Mouse (Mus musculus): ENCODE results near the gene Col4a2. TPM values are rescaled to one million over a fixed set of nuclear protein-coding genes. Genes with fewer than 3 reads are reported as not detected.
"Not testable (repeated sequence)": the region's sequence is repeated elsewhere in the genome, so short reads cannot be mapped to it uniquely, and the experiment has no call there.

The Col4a2 gene
- polyA plus RNA-seq, 1 experiment from 2014 or later = 126 TPM

- WGBS = 24% methylated on average over 7 of the region's 7 CpGs
- ATAC-seq (ENCODE audit: borderline replicate concordance, extremely low read depth, low FRiP score, low TSS enrichment) = 0 out of 2 replicates have a peak, but pooled peaks have one; percentile 43
Observed at GRCm38 (mm10) chr8:11486142-11486541, 173.5 kb downstream of the Col4a2 start.

GRCm38 (mm10) chr8:11487229-11487628 is 174.6 kb downstream of the Col4a2 start:
- Histone ChIP-seq H3K27me3 (peaks cover 7% of the 10 kb centered on the region; the same call in 1 of the 2 replicates), H3K4me2 (no peak overlapping the region), H3K4me3 (no peak overlapping the region), H3K27ac (no peak overlapping the region), H3K36me3 (no peaks in the 10 kb centered on the region), H3K9ac (no peak overlapping the region), H3K4me1 (no peaks in the 10 kb centered on the region), H3K9me3 (no peaks in the 10 kb centered on the region)
- no peak for ATAC-seq (ENCODE audit: borderline replicate concordance, extremely low read depth, low FRiP score, low TSS enrichment)
- 65% methylated on average over 4 of the region's 4 CpGs for WGBS

More at GRCm38 (mm10) chr8:11486142-11486541, 173.5 kb downstream of the Col4a2 start:
- Histone ChIP-seq H3K27me3 (peaks cover 16% of the 10 kb centered on the region), H3K9ac (no peak overlapping the region), H3K36me3 (no peaks in the 10 kb centered on the region), H3K27ac (no peak overlapping the region), H3K4me3 (no peak overlapping the region), H3K9me3 (no peaks in the 10 kb centered on the region), H3K4me2 (no peak overlapping the region), H3K4me1 (no peaks in the 10 kb centered on the region)

- H3K4me1 ChIP-seq; H3K36me3 ChIP-seq; H3K4me2 ChIP-seq; H3K9ac ChIP-seq; H3K27me3 ChIP-seq; H3K4me3 ChIP-seq; ATAC-seq (ENCODE audit: borderline replicate concordance, extremely low read depth, low FRiP score, low TSS enrichment); H3K9me3 ChIP-seq; H3K27ac ChIP-seq: not testable (repeated sequence)
- WGBS = 69% methylated on average over 2 of the region's 2 CpGs
Observed at GRCm38 (mm10) chr8:11492340-11492739, 179.7 kb downstream of the Col4a2 start.

GRCm38 (mm10) chr8:11497017-11497990 is 184.7 kb downstream of the Col4a2 start, which contains the start of gene Naxd:
TSS of gene Naxd (plus strand) at chr8:11497506.
- peaks cover 24% of the 10 kb centered on the region; the same call in 1 of the 2 replicates for H3K4me1 ChIP-seq
- WGBS = 4% methylated on average over 68 of the region's 73 CpGs
- H3K4me2 ChIP-seq = peak within 1 kb of the TSS; percentile 77
- H3K27me3 ChIP-seq = no peaks in the 10 kb centered on the region; the same call in 1 of the 2 replicates
- H3K9me3 ChIP-seq = no peaks in the 10 kb centered on the region
- peak within 1 kb of the TSS; percentile 90 for H3K9ac ChIP-seq
- peak within 1 kb of the TSS; percentile 73 for H3K27ac ChIP-seq
- peak within 1 kb of the TSS; percentile 94 for H3K4me3 ChIP-seq
- no peaks in the 10 kb centered on the region; the same call in 1 of the 2 replicates for H3K36me3 ChIP-seq
- peak; percentile 97 for ATAC-seq (ENCODE audit: borderline replicate concordance, extremely low read depth, low FRiP score, low TSS enrichment)

GRCm38 (mm10) chr8:11498281-11498680 is 185.7 kb downstream of the Col4a2 start:
- H3K27ac ChIP-seq = peak overlapping the region; percentile 73; the same call in 1 of the 2 replicates
- peaks cover 24% of the 10 kb centered on the region; the same call in 1 of the 2 replicates for H3K4me1 ChIP-seq
- peak overlapping the region; percentile 94 for H3K4me3 ChIP-seq
- WGBS = 54% methylated on average over 12 of the region's 12 CpGs
- H3K27me3 ChIP-seq = no peaks in the 10 kb centered on the region; the same call in 1 of the 2 replicates
- peak overlapping the region; percentile 77 for H3K4me2 ChIP-seq
- no peak for ATAC-seq (ENCODE audit: borderline replicate concordance, extremely low read depth, low FRiP score, low TSS enrichment)
- no peaks in the 10 kb centered on the region for H3K9me3 ChIP-seq
- peaks cover 10% of the 10 kb centered on the region for H3K36me3 ChIP-seq
- peak overlapping the region; percentile 90 for H3K9ac ChIP-seq

Other genes starting within 250 kb of the Col4a2 start
- 335 and 360 TPM in 2 replicates for gene Col4a1, start within 50 bp of the Col4a2 start, polyA plus RNA-seq (2015; fragmentation: Nextera tagmentation; extraction: Ambion mirVana)
- 13.2 and 14.7 TPM in 2 replicates for gene Rab20, start 165.9 kb downstream of the Col4a2 start, polyA plus RNA-seq (2015; fragmentation: Nextera tagmentation; extraction: Ambion mirVana)
- 141 and 157 TPM in 2 replicates for gene Naxd, start 184.7 kb downstream of the Col4a2 start, polyA plus RNA-seq (2015; fragmentation: Nextera tagmentation; extraction: Ambion mirVana)
- gene Cars2, start 238.0 kb downstream of the Col4a2 start, polyA plus RNA-seq (2015; fragmentation: Nextera tagmentation; extraction: Ambion mirVana) = 23.5 and 24.3 TPM in 2 replicates
- gene Ing1, start 242.8 kb downstream of the Col4a2 start, polyA plus RNA-seq (2015; fragmentation: Nextera tagmentation; extraction: Ambion mirVana) = 47.4 and 48.1 TPM in 2 replicates

Data from lung, embryonic 15.5 days (tissue).